Mouse (Mus musculus): ENCODE results near the gene Fzd7. TPM values are rescaled to one million over a fixed set of nuclear protein-coding genes. Genes with fewer than 3 reads are reported as not detected.
A peak's percentile ranks its signal among the peaks of the same experiment; 100 is the strongest.
"Not testable (repeated sequence)": the region's sequence is repeated elsewhere in the genome, so short reads cannot be mapped to it uniquely, and the experiment has no call there.

The Fzd7 gene
- 1.9 and 2.7 TPM in 2 replicates for polyA plus RNA-seq (2015; fragmentation: Nextera tagmentation; extraction: Ambion mirVana)

GRCm38 (mm10) chr1:59482331-59482695 lies at the start of gene Fzd7:
Fzd7 (plus strand) TSS chr1:59482424.
- WGBS: under 1% methylated on average over 35 of the region's 35 CpGs
- peak within 1 kb of the TSS; percentile 71 for H3K9ac ChIP-seq (ENCODE audit: low read depth, low read length)
- no peaks in the 10 kb centered on the region for H3K36me3 ChIP-seq (ENCODE audit: control insufficient read depth, insufficient read depth, low read length)
- H3K4me3 ChIP-seq (ENCODE audit: low read length): peak within 1 kb of the TSS; percentile 48
- peaks cover 17% of the 10 kb centered on the region for H3K4me1 ChIP-seq (ENCODE audit: control insufficient read depth, insufficient read depth, low read depth, low read length)
- H3K27ac ChIP-seq (ENCODE audit: low read depth, low read length): peak within 1 kb of the TSS; percentile 73
- peaks cover 2% of the 10 kb centered on the region; the same call in 1 of the 2 replicates for H3K27me3 ChIP-seq (replicated peaks; ENCODE audit: control insufficient read depth, insufficient read depth, low read length)
- ATAC-seq: peak; percentile 35
- peak within 1 kb of the TSS; percentile 92 for H3K4me2 ChIP-seq (ENCODE audit: low read length)
- H3K9me3 ChIP-seq (ENCODE audit: control insufficient read depth, low read length): no peaks in the 10 kb centered on the region

- WGBS: 78% methylated on average over 6 of the region's 6 CpGs
- Histone ChIP-seq H3K27me3 (replicated peaks; ENCODE audit: control insufficient read depth, insufficient read depth, low read length) (no peaks in the 10 kb centered on the region), H3K9me3 (ENCODE audit: control insufficient read depth, low read length) (no peaks in the 10 kb centered on the region), H3K27ac (ENCODE audit: low read depth, low read length) (no peak overlapping the region), H3K36me3 (ENCODE audit: control insufficient read depth, insufficient read depth, low read length) (no peaks in the 10 kb centered on the region), H3K4me3 (ENCODE audit: low read length) (no peak overlapping the region), H3K4me1 (ENCODE audit: control insufficient read depth, insufficient read depth, low read depth, low read length) (peaks cover 6% of the 10 kb centered on the region), H3K9ac (ENCODE audit: low read depth, low read length) (no peak overlapping the region), H3K4me2 (ENCODE audit: low read length) (no peak overlapping the region)
- ATAC-seq: no peak
Measured at GRCm38 (mm10) chr1:59433296-59433695, 48.9 kb upstream of the Fzd7 start.

- no peak overlapping the region for H3K4me2 ChIP-seq (ENCODE audit: low read length)
- H3K9me3 ChIP-seq (ENCODE audit: control insufficient read depth, low read length): no peaks in the 10 kb centered on the region
- no peaks in the 10 kb centered on the region for H3K27me3 ChIP-seq (replicated peaks; ENCODE audit: control insufficient read depth, insufficient read depth, low read length)
- H3K4me1 ChIP-seq (ENCODE audit: control insufficient read depth, insufficient read depth, low read depth, low read length): peaks cover 7% of the 10 kb centered on the region
- H3K27ac ChIP-seq (ENCODE audit: low read depth, low read length): no peak overlapping the region
- ATAC-seq: peak; percentile 84
- no peak overlapping the region for H3K4me3 ChIP-seq (ENCODE audit: low read length)
- 51% methylated on average over 3 of the region's 3 CpGs for WGBS
- H3K36me3 ChIP-seq (ENCODE audit: control insufficient read depth, insufficient read depth, low read length): no peaks in the 10 kb centered on the region
- no peak overlapping the region for H3K9ac ChIP-seq (ENCODE audit: low read depth, low read length)
Measured at GRCm38 (mm10) chr1:59434071-59434470, 48.2 kb upstream of the Fzd7 start.

- H3K4me1 ChIP-seq (ENCODE audit: control insufficient read depth, insufficient read depth, low read depth, low read length): peaks cover 7% of the 10 kb centered on the region
- no peak overlapping the region for H3K27ac ChIP-seq (ENCODE audit: low read depth, low read length)
- no peaks in the 10 kb centered on the region for H3K9me3 ChIP-seq (ENCODE audit: control insufficient read depth, low read length)
- H3K36me3 ChIP-seq (ENCODE audit: control insufficient read depth, insufficient read depth, low read length): no peaks in the 10 kb centered on the region
- ATAC-seq: no peak
- no peaks in the 10 kb centered on the region for H3K27me3 ChIP-seq (replicated peaks; ENCODE audit: control insufficient read depth, insufficient read depth, low read length)
- no peak overlapping the region for H3K4me2 ChIP-seq (ENCODE audit: low read length)
- no peak overlapping the region for H3K4me3 ChIP-seq (ENCODE audit: low read length)
- 93% methylated on average over 5 of the region's 5 CpGs for WGBS
- no peak overlapping the region for H3K9ac ChIP-seq (ENCODE audit: low read depth, low read length)
Measured at GRCm38 (mm10) chr1:59435270-59435669, 47.0 kb upstream of the Fzd7 start.

- H3K9ac ChIP-seq (ENCODE audit: low read depth, low read length): no peak overlapping the region
- 80% methylated on average over 3 of the region's 3 CpGs for WGBS
- ATAC-seq: no peak
Measured at GRCm38 (mm10) chr1:59436321-59436720, 45.9 kb upstream of the Fzd7 start.

GRCm38 (mm10) chr1:59437927-59438326 lies 44.3 kb upstream of the Fzd7 start:
- ATAC-seq: no peak
- peaks cover 7% of the 10 kb centered on the region for H3K4me1 ChIP-seq (ENCODE audit: control insufficient read depth, insufficient read depth, low read depth, low read length)
- no peaks in the 10 kb centered on the region for H3K27me3 ChIP-seq (replicated peaks; ENCODE audit: control insufficient read depth, insufficient read depth, low read length)
- H3K9me3 ChIP-seq (ENCODE audit: control insufficient read depth, low read length): no peaks in the 10 kb centered on the region
- no peak overlapping the region for H3K4me3 ChIP-seq (ENCODE audit: low read length)
- H3K4me2 ChIP-seq (ENCODE audit: low read length): no peak overlapping the region
- no peaks in the 10 kb centered on the region for H3K36me3 ChIP-seq (ENCODE audit: control insufficient read depth, insufficient read depth, low read length)
- no peak overlapping the region for H3K27ac ChIP-seq (ENCODE audit: low read depth, low read length)
- 19% methylated on average over 3 of the region's 3 CpGs for WGBS
- H3K9ac ChIP-seq (ENCODE audit: low read depth, low read length): no peak overlapping the region

More at GRCm38 (mm10) chr1:59436321-59436720, 45.9 kb upstream of the Fzd7 start:
- no peaks in the 10 kb centered on the region for H3K27me3 ChIP-seq (replicated peaks; ENCODE audit: control insufficient read depth, insufficient read depth, low read length)
- no peak overlapping the region for H3K4me2 ChIP-seq (ENCODE audit: low read length)
- H3K4me1 ChIP-seq (ENCODE audit: control insufficient read depth, insufficient read depth, low read depth, low read length): peaks cover 7% of the 10 kb centered on the region
- no peak overlapping the region for H3K27ac ChIP-seq (ENCODE audit: low read depth, low read length)
- no peaks in the 10 kb centered on the region for H3K36me3 ChIP-seq (ENCODE audit: control insufficient read depth, insufficient read depth, low read length)
- no peaks in the 10 kb centered on the region for H3K9me3 ChIP-seq (ENCODE audit: control insufficient read depth, low read length)
- no peak overlapping the region for H3K4me3 ChIP-seq (ENCODE audit: low read length)

- 31% methylated on average over 4 of the region's 4 CpGs for WGBS
- no peaks in the 10 kb centered on the region for H3K9me3 ChIP-seq (ENCODE audit: control insufficient read depth, low read length)
- no peak overlapping the region for H3K4me3 ChIP-seq (ENCODE audit: low read length)
- no peak overlapping the region for H3K9ac ChIP-seq (ENCODE audit: low read depth, low read length)
- ATAC-seq: no peak
- H3K4me1 ChIP-seq (ENCODE audit: control insufficient read depth, insufficient read depth, low read depth, low read length): peaks cover 7% of the 10 kb centered on the region
- no peak overlapping the region for H3K4me2 ChIP-seq (ENCODE audit: low read length)
- H3K27me3 ChIP-seq (replicated peaks; ENCODE audit: control insufficient read depth, insufficient read depth, low read length): no peaks in the 10 kb centered on the region
- no peaks in the 10 kb centered on the region for H3K36me3 ChIP-seq (ENCODE audit: control insufficient read depth, insufficient read depth, low read length)
- H3K27ac ChIP-seq (ENCODE audit: low read depth, low read length): no peak overlapping the region; the same call in 1 of the 2 replicates
Measured at GRCm38 (mm10) chr1:59438330-59438729, 43.9 kb upstream of the Fzd7 start.

- no peak for ATAC-seq
- no peaks in the 10 kb centered on the region for H3K27me3 ChIP-seq (replicated peaks; ENCODE audit: control insufficient read depth, insufficient read depth, low read length)
- WGBS: 48% methylated on average over 2 of the region's 2 CpGs
- H3K27ac ChIP-seq (ENCODE audit: low read depth, low read length): no peak overlapping the region
- no peak overlapping the region for H3K4me2 ChIP-seq (ENCODE audit: low read length)
- H3K4me3 ChIP-seq (ENCODE audit: low read length): no peak overlapping the region
- H3K9me3 ChIP-seq (ENCODE audit: control insufficient read depth, low read length): no peaks in the 10 kb centered on the region
- peaks cover 7% of the 10 kb centered on the region for H3K4me1 ChIP-seq (ENCODE audit: control insufficient read depth, insufficient read depth, low read depth, low read length)
- no peaks in the 10 kb centered on the region for H3K36me3 ChIP-seq (ENCODE audit: control insufficient read depth, insufficient read depth, low read length)
- no peak overlapping the region for H3K9ac ChIP-seq (ENCODE audit: low read depth, low read length)
Measured at GRCm38 (mm10) chr1:59439252-59439651, 43.0 kb upstream of the Fzd7 start.

GRCm38 (mm10) chr1:59439941-59440340 lies 42.3 kb upstream of the Fzd7 start:
- H3K27ac ChIP-seq (ENCODE audit: low read depth, low read length): no peak overlapping the region
- no peaks in the 10 kb centered on the region for H3K36me3 ChIP-seq (ENCODE audit: control insufficient read depth, insufficient read depth, low read length)
- 90% methylated on average over 1 of the region's 1 CpGs for WGBS
- ATAC-seq: no peak
- H3K4me1 ChIP-seq (ENCODE audit: control insufficient read depth, insufficient read depth, low read depth, low read length): peaks cover 7% of the 10 kb centered on the region
- H3K9me3 ChIP-seq (ENCODE audit: control insufficient read depth, low read length): no peaks in the 10 kb centered on the region
- no peak overlapping the region for H3K9ac ChIP-seq (ENCODE audit: low read depth, low read length)
- H3K4me3 ChIP-seq (ENCODE audit: low read length): no peak overlapping the region
- no peak overlapping the region for H3K4me2 ChIP-seq (ENCODE audit: low read length)
- H3K27me3 ChIP-seq (replicated peaks; ENCODE audit: control insufficient read depth, insufficient read depth, low read length): no peaks in the 10 kb centered on the region

- not testable (repeated sequence) for H3K36me3 ChIP-seq (ENCODE audit: control insufficient read depth, insufficient read depth, low read length); H3K4me2 ChIP-seq (ENCODE audit: low read length); H3K4me1 ChIP-seq (ENCODE audit: control insufficient read depth, insufficient read depth, low read depth, low read length); H3K4me3 ChIP-seq (ENCODE audit: low read length); H3K9me3 ChIP-seq (ENCODE audit: control insufficient read depth, low read length); H3K27me3 ChIP-seq (replicated peaks; ENCODE audit: control insufficient read depth, insufficient read depth, low read length); H3K9ac ChIP-seq (ENCODE audit: low read depth, low read length); H3K27ac ChIP-seq (ENCODE audit: low read depth, low read length); ATAC-seq
- WGBS: 93% methylated on average over 14 of the region's 14 CpGs
Measured at GRCm38 (mm10) chr1:59442721-59443120, 39.5 kb upstream of the Fzd7 start.

All from hindbrain, embryonic 16.5 days (tissue).